Mouse (Mus musculus): Measurements from ENCODE around the gene Vmn2r104. TPM values are rescaled to one million over a fixed set of nuclear protein-coding genes. Genes with fewer than 3 reads are reported as not detected.

Gene Vmn2r104
- polyA plus RNA-seq (2012; rRNA removed) = not detected in 2 replicates

DNA sequence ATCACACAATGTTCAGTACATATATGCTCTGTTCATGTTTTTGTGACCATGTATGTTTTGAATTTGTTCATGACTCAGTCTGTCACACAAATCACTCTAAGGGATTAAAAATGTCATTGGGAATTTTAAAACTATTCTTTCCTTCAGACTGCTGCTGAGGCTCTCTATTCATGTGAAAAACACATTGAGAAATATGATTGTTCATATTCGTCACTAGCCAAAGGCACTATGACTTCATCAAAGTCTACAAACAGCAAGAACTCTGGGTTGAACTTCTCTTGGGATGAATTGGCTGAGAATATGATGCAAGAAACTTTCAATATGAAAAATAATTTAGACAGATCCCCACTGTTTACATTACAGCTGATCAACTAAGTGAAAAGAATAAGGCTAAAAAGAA lies at the start of gene Vmn2r104:
TSS of gene Vmn2r104 (minus strand) at position 101 of the 400 bp plus-strand sequence.
- DNase-seq (ENCODE audit: low spot score) = no peak

DNA sequence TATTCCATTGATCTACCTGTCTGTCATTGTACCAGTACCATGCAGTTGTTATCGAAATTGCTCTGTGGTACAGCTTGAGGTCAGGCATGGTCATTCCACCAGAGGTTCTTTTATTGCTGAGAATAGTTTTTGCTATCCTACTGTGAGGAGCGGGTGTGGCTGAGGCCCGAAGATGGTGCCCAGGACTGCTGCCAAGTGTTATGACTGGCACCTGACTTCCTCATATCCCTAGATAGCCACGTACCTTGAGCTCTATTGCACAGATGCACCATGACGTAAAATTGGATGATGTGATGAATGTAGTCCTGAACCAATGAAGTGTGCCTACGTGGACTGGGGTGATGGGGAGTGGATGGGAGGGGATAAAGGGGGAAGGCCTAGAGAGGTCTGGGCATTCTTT lies 26.0 kb upstream of the Vmn2r104 start:
- DNase-seq (ENCODE audit: low spot score) = no peak

DNA sequence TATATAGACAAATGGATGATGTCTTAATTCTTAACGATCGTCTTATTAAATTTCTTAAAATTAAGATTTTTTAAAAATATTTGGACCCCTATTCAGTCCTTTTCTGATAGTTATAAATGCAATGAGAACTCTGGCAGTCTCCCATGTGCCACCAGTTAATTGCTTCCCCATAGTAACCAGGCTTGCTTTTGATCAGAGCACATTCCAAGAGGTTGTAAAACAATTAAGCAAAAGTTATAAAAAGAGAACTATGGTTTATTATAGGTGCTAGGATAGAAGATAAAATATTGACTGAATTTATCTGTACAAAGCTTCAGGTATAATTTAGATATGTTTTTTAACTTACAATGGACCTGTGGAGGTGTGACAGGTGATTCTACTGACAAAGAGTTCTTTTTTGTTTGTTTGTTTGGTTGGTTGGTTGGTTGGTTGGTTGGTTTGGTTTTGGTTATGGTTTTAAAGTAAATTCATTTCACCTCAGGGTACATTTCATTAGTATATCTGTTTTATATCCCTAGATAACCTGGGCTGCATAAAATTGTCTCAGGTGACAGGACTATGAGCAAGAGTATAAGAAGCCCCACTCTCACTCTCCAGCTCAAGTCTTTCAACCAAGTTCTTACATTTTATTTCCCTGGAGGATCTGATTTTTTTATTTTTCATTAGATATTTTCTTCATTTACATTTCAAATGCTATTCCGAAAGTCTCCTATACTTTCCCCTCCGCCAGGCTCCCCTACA lies 23.7 kb upstream of the Vmn2r104 start:
- DNase-seq (ENCODE audit: low spot score) = no peak

Other genes with a start within 250 kb of the Vmn2r104 start
- gene Fpr-rs7, start 65.9 kb upstream of the Vmn2r104 start, polyA plus RNA-seq (2012; rRNA removed) = not detected in 2 replicates
- gene Fpr-rs6, start 134.8 kb upstream of the Vmn2r104 start, polyA plus RNA-seq (2012; rRNA removed) = not detected in 2 replicates
- not detected in 2 replicates for gene Vmn2r105, start 186.7 kb upstream of the Vmn2r104 start, polyA plus RNA-seq (2012; rRNA removed)
- not detected in 2 replicates for gene Vmn2r106, start 237.2 kb upstream of the Vmn2r104 start, polyA plus RNA-seq (2012; rRNA removed)

All from urinary bladder, adult 2 months (tissue).